Mouse (Mus musculus) cerebellum, postnatal 4 days (tissue): Measurements from ENCODE around the gene Ryr2.

Experiments
- DNase-seq, 2 experiments: peaks; one replicate each; pipeline ENCODE4 v3.0.0; 2022; ENCODE audit warnings: low spot score in 2 of 2, mixed read lengths in 1 of 2

Ryr2 gene

DNA sequence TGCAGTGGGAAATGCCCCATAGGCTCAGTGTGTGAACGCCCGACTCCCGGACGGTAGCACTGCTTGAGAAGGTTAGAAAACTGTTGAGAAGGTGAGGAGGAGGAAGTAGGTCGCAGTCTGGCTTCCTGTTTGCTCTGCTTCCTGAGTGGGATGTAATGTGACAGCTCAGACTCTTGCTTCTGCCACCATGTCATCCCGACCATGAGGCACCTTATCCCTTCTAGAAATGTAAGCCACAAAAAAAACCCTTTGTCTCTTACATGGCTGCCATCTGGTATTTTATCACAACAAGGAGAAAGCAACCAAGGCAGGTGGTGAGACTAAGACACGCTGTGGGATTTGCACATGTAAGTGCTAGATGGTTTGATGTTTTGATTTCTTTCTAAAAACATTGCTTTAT, 12.2 kb downstream of the Ryr2 start:
- DNase-seq: no peak

DNA sequence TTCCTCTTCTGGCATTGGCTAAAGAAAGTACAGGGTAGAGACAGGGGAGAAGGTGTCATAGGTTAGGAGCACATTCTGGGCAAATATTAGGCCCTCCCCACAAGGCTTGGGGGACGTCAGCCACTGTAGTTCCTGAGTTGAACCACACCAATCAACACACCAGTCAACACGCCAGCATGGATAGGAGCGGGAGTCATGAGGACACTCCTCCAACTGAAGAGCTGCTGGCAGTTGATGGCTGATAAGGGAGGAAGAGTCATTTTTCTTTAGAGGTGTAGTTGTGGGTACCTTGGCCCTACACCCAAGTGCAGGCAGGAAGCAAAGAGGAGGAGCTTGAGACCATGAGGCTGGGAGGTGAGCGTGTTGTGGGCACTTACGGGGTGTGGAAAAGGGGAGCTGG, 13.6 kb downstream of the Ryr2 start:
- no peak for DNase-seq

DNA sequence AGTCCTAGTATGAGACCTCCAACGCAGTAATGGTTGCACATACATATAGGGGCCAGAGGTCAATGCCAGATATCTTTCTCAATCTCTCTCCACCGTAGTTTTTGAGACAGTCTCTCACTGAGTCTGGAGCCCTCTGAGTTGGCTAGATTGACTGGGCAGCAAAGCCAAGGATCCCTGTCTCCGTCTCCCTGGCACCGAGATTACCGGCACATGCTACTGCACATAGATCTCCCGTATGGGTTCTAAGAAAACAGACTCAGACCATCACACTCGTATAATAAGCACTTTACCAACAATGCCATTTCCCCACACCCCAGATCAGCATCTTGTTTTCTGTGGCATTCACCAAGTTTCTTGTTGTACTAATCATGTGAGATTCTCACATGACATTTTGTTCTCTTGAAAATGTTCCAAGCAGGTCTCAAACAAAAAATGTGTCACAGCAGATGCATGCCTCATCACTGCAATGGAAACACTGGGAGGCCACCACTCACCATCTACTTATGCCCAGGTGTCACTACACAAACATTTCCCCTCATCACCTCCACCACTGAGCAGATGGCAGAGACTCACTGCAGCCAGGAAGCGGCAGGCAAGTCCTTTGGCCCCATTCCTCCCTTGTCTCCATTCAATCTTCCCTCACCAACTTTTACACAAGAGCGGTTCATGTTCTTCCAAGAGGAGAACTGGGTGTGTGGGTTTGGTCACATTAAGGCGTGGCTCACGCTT, 14.2 kb downstream of the Ryr2 start:
- no peak for DNase-seq

DNA sequence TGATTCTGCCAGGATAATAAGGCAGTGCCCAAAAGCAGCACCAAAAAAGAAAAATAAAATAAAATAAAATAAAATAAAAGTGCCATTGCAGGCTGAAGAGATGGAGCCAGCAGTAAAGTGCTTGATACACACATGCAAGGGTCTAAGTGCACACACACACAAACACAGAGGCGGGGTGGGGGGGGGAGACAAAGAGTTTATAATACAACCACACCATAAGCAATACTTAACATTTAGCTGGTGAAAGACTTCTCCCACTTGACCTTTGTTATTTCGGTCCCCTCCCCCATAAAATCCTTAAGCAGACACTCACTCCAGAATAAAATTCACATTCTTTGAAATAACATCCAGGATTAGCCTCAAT, 22.7 kb downstream of the Ryr2 start:
- no peak for DNase-seq

DNA sequence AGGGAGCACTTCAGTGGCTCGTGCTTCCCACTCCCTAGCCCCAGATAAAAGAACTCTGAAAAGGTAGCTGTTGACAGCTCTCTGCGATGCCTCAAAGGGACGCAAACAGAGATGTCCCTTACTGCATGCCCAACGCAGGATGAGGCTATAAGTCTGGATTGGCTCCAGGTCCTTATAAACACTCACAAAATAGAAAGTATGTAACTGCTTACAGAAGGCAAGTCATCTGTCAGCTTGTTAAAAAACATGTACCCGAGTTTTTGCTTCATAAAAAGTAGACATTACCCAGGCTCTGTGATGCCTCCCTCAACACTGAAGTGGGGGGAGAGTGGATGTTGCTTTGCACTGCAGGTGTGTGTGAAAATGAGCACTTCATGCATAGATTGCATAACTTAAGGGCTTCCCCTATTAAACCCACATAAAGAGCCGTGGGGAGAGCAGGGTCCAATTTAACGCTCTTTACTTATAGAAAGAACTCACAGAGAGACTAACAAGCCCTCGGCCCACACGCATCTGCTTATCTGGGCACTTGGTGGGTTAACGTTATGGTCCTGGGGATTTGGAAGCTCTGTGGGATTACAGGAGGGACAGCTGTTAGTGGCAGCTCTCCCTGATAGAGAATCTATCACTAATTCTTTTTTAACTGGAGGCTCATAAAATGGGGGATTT, 23.2 kb downstream of the Ryr2 start:
- DNase-seq: no peak

GRCm38 (mm10) chr13:12080590-12080989, 26.2 kb downstream of the Ryr2 start:
- DNase-seq: no peak

DNA sequence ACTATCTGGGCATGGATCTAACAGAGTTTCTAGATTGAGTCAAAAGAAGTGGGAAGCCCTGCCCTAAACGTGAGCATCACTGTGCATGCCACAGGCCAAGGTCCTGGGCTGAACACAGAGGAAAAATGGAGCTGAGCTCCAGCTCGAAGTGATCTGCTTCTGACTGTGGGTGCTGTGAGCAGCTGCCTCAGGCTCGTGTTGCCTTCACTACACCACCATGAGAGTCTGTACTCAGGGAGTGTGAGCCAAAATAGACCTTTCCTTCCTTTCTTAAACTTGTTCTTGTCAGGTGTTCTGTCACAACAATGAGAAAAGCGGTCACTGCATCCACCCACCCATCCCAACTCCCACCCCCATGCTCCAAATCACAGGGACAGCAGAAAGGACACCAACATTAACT, 27.2 kb downstream of the Ryr2 start:
- DNase-seq: no peak

DNA sequence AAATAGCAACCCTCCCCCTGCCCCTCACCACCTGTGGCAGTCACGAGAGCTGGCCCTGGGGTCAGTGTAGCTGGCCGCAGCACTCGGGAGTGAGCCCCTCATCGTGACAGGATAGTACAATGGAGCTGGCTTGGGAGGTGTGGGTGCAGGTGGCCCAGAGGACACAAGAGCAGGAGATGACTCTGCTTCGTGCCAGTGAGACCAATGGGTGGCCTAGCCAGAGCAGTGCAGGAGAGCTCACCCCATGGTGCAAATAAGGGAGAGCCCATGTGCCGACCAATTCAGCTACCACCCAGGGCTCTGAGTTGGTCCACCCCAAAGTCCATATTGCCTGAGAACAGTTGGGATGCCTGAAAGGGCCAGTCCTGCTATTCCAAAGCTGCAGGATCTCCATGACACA, 31.8 kb downstream of the Ryr2 start:
- no peak for DNase-seq

DNA sequence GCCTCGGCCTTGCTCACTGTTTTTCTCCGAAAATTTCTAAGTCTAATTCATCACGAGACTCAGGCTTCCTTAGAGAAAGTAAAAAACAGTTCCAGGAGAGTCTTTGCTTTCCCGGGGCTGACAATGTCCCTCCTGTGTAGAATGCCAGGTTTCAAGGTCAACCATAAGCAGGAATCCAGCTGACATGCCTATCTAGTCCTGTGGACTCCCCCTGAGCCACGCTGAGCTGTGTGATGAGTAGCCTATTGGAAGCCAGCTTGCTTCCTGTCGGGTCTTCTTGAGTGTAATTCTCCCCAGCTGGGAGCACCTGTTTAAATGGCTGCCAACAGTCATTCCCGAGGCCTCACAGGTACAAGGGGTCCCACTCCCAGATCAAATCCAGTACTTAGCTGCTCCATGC, 34.2 kb downstream of the Ryr2 start:
- DNase-seq: no peak

DNA sequence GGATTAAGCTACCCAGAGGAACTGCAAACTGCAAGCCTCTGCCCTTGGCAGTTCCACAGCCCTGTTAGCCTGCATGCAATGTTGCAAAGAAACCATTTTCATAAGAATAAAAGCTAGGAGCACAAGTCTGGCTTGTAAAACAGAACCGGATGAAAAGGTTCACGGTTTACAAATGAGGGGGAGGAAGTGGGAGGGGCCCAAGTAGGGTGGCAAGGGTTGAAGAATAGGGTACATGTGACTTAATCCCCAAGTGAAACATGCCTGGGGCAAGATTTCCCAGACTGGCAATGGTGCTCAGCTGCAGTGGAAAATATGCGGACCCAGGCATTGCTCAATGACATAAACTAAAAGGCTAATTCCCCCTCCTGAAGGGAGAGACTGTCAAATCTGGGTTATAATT, 34.6 kb downstream of the Ryr2 start:
- DNase-seq: no peak

DNA sequence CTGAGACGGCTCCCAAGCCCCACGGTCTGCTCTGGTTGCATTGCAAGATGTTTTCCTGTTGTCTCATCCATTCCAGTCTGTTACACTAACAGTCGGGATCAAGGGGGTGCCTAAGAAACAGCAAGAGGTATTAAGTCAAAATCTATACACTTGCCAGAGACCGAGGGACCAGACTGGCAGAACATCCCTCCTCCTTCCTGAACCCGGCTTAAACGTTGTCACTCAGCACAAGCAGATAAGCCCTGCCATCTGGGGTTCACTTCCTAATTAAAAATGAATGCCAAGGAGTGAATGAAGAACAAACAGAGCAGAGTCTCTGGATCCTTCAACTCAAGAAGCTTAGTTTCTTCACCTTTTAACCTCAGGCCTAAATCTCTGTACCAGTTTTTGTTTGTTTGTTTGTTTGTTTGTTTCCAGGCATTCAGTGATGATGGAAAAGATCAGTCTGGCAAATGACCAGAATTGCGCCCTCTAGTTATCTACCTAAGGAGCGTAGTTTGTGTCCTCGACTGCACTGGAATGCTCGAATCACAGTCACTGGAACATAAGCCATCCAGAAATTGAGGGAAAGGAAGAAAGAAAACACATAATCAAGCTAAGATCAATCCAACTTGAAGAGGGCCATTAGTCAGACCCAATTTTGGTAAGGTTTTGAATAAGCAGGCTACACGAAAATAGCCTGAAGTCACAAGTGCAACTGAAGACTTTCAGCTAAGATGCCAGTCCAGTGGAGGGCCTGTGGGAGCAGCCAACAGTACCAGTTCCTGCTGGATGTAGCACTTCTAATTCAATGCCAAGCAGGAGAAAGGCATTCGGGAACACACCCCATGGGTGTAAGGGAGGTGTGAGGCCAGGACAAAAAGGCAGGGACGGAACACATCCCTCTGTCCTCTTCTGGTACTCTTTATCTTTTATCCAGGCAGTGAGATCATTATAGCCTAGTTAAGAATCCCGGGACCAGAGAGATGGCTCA, 36.3 kb downstream of the Ryr2 start:
- DNase-seq: no peak

DNA sequence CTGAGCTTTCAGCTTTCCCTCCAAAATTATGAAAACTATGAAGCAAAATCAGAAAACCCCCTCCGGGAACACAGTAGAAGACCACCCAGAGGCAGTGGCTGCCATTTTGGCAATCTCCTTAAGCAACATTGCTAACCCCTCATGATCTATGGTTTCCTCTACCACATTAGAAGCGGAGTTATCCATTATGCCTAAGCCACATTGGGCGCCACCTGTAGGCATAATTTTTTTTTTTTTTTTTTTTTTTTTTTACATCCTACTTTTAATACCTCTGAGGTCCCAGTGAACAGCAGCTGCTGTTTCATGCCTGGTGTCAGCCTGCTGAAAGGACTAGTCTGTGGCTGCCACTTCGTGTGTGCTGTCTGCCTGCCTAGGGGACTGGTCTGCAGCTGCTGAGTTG, 42.2 kb downstream of the Ryr2 start:
- no peak for DNase-seq

DNA sequence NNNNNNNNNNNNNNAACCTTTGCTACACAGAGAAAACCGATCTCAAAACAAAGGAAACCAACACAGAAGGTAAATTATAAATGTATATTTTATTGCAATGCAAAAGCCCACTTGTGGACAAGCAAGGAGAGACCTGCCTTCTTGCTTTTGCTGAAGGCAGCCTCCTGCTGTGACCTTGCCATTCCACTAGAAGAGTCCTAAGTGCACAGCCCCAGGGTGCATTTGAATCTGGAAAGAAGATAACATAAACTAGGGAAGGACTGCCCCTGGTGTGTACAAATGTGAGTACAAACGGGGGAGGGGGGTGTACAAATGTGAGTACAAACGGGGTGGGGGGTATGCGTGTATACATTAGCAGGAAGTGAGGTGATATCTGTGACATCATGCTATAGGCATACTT, 43.2 kb downstream of the Ryr2 start:
- no peak for DNase-seq

GRCm38 (mm10) chr13:12057357-12057771, 49.4 kb downstream of the Ryr2 start:
- no peak for DNase-seq

DNA sequence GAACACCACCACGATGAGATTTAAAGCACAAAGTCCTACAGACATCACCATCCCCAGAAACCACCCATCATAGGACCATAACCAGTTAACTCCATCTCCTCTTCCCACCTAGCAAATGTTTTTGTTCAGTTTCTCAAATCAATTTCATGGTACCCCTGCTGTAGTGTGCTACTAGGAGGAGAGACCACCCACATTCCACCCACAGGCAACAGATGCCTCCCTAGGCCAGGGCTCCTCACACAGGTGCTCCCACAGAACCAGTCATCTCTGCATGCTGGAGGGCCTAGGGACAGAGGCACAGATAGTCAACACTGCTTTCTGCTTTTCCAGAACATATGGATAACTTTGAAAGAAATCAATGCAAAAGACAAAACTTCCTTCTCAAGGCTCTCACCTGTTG, 50.8 kb downstream of the Ryr2 start:
- DNase-seq: no peak

DNA sequence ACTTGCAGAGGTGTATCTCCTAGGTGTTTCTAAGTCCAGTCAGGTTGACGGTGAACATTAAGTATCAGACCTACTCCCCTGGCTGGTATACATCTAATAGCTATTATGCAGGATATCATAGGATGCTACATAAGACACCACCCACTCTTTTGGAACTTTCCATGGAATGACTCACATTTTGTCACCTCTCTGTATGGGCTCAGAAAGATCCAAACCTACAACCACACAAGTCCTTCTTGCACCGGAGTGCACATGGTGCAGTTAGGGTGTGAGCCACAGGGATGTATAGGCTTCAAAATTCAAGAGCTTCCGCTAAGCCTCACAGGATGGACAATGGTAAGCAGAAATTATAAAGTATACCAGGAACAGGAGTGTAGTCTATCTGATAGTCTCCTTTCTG, 52.8 kb downstream of the Ryr2 start:
- no peak for DNase-seq

- no peak for DNase-seq
Observed at GRCm38 (mm10) chr13:12050809-12051208, 55.9 kb downstream of the Ryr2 start.

GRCm38 (mm10) chr13:12047059-12047458, 59.7 kb downstream of the Ryr2 start:
- DNase-seq: no peak

GRCm38 (mm10) chr13:12044751-12045150, 62.0 kb downstream of the Ryr2 start:
- no peak for DNase-seq

DNA sequence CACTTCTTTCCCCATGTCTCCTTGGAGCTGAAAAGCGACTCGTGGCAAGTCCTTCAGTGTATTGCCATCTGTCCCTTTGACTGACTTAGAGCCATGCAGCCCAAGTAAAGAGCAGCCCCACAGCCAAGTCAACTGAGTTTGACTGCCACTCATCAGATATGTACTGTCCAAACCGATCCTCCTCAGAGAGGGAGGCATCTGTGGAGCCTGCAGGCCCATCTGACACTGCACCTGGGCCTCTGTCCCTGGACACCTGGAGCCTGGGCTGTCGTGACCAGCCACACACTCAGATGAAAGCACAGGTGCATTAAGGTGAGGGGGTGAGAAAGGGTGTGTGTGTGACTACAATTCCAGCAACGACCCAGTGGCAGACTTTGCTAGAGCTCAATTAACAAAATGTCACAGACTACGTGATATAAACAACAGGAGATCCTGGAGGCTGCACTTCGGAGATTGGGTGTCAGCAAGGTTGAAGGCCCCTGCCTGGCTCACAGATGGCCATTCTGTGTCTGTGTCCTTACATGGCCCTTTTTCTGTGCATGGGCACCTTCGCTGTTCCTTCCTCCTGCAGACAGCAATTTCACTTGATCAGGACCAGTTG, 63.8 kb downstream of the Ryr2 start:
- peak in 1 of 2 experiments; percentile 8 for DNase-seq

GRCm38 (mm10) chr13:12039967-12040366, 66.8 kb downstream of the Ryr2 start:
- DNase-seq: no peak

DNA sequence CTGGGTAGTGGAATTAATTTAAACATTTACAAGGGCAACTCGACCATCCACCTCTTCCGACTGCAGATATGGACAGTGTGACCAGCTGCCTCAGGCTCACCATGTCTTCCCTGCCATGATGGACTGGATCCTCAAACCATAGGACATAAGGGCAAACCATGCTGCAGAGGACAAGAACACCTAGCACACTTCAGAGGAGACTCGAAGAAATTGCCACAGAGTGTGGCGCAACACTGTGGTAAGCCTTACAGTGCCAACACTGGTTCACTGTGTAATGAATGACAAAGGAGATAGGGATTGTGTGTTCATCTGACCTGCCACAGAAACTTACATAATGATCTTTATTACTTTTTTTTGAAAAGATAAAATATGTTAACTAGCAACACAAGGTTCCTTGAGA, 68.1 kb downstream of the Ryr2 start:
- DNase-seq: no peak
